ENCODE assay signal across 21 mouse cellular contexts in the genomic region with DNA sequence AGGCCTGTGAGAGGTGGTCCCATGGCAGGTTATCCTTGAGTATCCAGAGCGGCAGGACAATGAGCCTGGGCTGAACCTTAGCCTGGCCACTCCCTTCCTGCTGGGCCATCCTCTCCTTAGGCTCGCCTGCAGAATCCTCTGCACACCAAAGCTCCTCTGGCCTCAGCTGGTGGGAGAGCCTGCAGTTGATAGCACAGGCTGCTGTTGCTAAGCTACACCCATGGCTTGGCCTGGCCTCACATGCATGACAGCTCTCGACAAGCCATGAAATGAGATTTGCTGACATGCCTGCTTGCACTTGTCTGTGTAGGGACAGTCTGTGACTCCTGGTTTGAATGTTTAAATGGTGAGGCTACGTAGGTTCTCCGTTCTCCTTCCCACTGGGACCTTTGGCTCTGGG. TPM values are rescaled to one million over a fixed set of nuclear protein-coding genes. Genes with fewer than 3 reads are reported as not detected.
A peak's percentile ranks its signal among the peaks of the same experiment; 100 is the strongest.
DNase-seq lines count a peak whose midpoint lies in the region; ATAC-seq lines count a peak whose summit lies in the region.
"Had no signal": no experiment of that assay in that cellular context is flagged by ENCODE, and none has a peak within 500 bp of the region (broad histone marks: within the 10 kb centered on the region; RNA-seq: fewer than 3 reads in every experiment).

No protein-coding gene starts in this region.

- DNase-seq in neural tube, embryonic 11.5 days (ENCODE audit: low spot score), result peak; percentile 51
- no peak for DNase-seq in neural tube, embryonic 10.5 days (ENCODE audit: extremely low spot score, low spot score)
- DNase-seq in gastrocnemius, postnatal 25 days, result no peak
- no peak for DNase-seq in cerebellum, adult 11-12 months
- no peak for DNase-seq in thymus, adult 18-20 months
- DNase-seq: adrenal gland, adult 8-10 months; cerebellum, adult 9-10 months; heart, adult 11 months; thymus, adult 2 months had no signal

- H3K4me3 ChIP-seq in neural tube, embryonic 11.5 days (ENCODE audit: low read depth, low read length), result no peak overlapping the region
- H3K4me3 ChIP-seq in hindbrain, embryonic 13.5 days, result no peak overlapping the region
- no peak overlapping the region for H3K4me3 ChIP-seq in midbrain, embryonic 13.5 days (replicated peaks)
- H3K4me3 ChIP-seq: embryonic facial prominence, embryonic 12.5 days; heart, embryonic 15.5 days; limb, embryonic 13.5 days; liver, embryonic 15.5 days had no signal

- no peak for ATAC-seq in neural tube, embryonic 11.5 days (ENCODE audit: insufficient read depth, low FRiP score, low TSS enrichment)
- peak; percentile 67 for ATAC-seq in hindbrain, embryonic 13.5 days (ENCODE audit: low FRiP score)
- ATAC-seq in midbrain, embryonic 13.5 days, result peak; percentile 89
- ATAC-seq: CD4-positive, CD25-positive, alpha-beta regulatory T cell, adult 4 months had no signal

- no peaks in the 10 kb centered on the region for H3K36me3 ChIP-seq in neural tube, embryonic 11.5 days (ENCODE audit: control insufficient read depth, insufficient read depth, low read length)
- peaks cover 17% of the 10 kb centered on the region for H3K36me3 ChIP-seq in hindbrain, embryonic 13.5 days
- peaks cover 15% of the 10 kb centered on the region for H3K36me3 ChIP-seq in midbrain, embryonic 13.5 days
- H3K36me3 ChIP-seq: embryonic facial prominence, embryonic 12.5 days; heart, embryonic 15.5 days; limb, embryonic 13.5 days; liver, embryonic 15.5 days had no signal

- H3K9ac ChIP-seq in neural tube, embryonic 11.5 days (ENCODE audit: low read length), result no peak overlapping the region
- peak overlapping the region; percentile 39; the same call in 1 of the 2 replicates for H3K9ac ChIP-seq in hindbrain, embryonic 13.5 days
- H3K9ac ChIP-seq in midbrain, embryonic 13.5 days (replicated peaks), result 0 out of 2 replicates have a peak overlapping the region, but pooled peaks have one; percentile 11
- H3K9ac ChIP-seq: embryonic facial prominence, embryonic 12.5 days; heart, embryonic 15.5 days; limb, embryonic 13.5 days; liver, embryonic 15.5 days had no signal

- 54% methylated on average over 5 of the region's 5 CpGs for WGBS in neural tube, embryonic 11.5 days
- WGBS in hindbrain, embryonic 13.5 days, result 25% methylated on average over 5 of the region's 5 CpGs
- WGBS in midbrain, embryonic 13.5 days, result 11% methylated on average over 5 of the region's 5 CpGs

- peaks cover 3% of the 10 kb centered on the region for H3K4me1 ChIP-seq in neural tube, embryonic 11.5 days (ENCODE audit: control insufficient read depth, insufficient read depth, low read length)
- H3K4me1 ChIP-seq in hindbrain, embryonic 13.5 days (replicated peaks), result peaks cover 32% of the 10 kb centered on the region
- H3K4me1 ChIP-seq in midbrain, embryonic 13.5 days (replicated peaks), result peaks cover 40% of the 10 kb centered on the region
- H3K4me1 ChIP-seq: liver, embryonic 15.5 days had no signal

- no peak overlapping the region for H3K4me2 ChIP-seq in neural tube, embryonic 11.5 days (ENCODE audit: low read depth)
- no peak overlapping the region for H3K4me2 ChIP-seq in hindbrain, embryonic 13.5 days
- no peak overlapping the region for H3K4me2 ChIP-seq in midbrain, embryonic 13.5 days (replicated peaks)
- H3K4me2 ChIP-seq: embryonic facial prominence, embryonic 12.5 days; heart, embryonic 15.5 days; limb, embryonic 13.5 days; liver, embryonic 15.5 days had no signal

- H3K9me3 ChIP-seq in neural tube, embryonic 11.5 days (ENCODE audit: control insufficient read depth, low read length), result no peaks in the 10 kb centered on the region
- H3K9me3 ChIP-seq in hindbrain, embryonic 13.5 days, result no peaks in the 10 kb centered on the region; the same call in 1 of the 2 replicates
- H3K9me3 ChIP-seq in midbrain, embryonic 13.5 days, result no peaks in the 10 kb centered on the region; the same call in 1 of the 2 replicates
- H3K9me3 ChIP-seq: embryonic facial prominence, embryonic 12.5 days; heart, embryonic 15.5 days; liver, embryonic 15.5 days had no signal

- H3K27me3 ChIP-seq in neural tube, embryonic 11.5 days (ENCODE audit: control insufficient read depth, insufficient read depth, low read length), result no peaks in the 10 kb centered on the region
- peaks cover 3% of the 10 kb centered on the region; the same call in 1 of the 2 replicates for H3K27me3 ChIP-seq in hindbrain, embryonic 13.5 days
- peaks cover 21% of the 10 kb centered on the region for H3K27me3 ChIP-seq in midbrain, embryonic 13.5 days

- peak overlapping the region; percentile 60; the same call in 1 of the 2 replicates for H3K27ac ChIP-seq in neural tube, embryonic 11.5 days (ENCODE audit: low read depth, low read length)
- peak overlapping the region; percentile 81 for H3K27ac ChIP-seq in hindbrain, embryonic 13.5 days
- peak overlapping the region; percentile 67 for H3K27ac ChIP-seq in midbrain, embryonic 13.5 days
- H3K27ac ChIP-seq: embryonic facial prominence, embryonic 12.5 days; heart, embryonic 15.5 days; limb, embryonic 13.5 days; liver, embryonic 15.5 days had no signal

RNA-seq across cellular contexts. Expression of a gene that starts 22.0 kb away (rescaled TPM):
- polyA plus RNA-seq in neural tube, embryonic 11.5 days (2014; fragmentation: Nextera tagmentation; extraction: Ambion mirVana), result 39.2 and 46.3 TPM in 2 replicates
- 35.5 and 37.7 TPM in 2 replicates for polyA plus RNA-seq in hindbrain, embryonic 13.5 days (2015; fragmentation: Nextera tagmentation; extraction: Ambion mirVana)
- 37.8 and 47.6 TPM in 2 replicates for polyA plus RNA-seq in midbrain, embryonic 13.5 days (2015; fragmentation: Nextera tagmentation; extraction: Ambion mirVana)
- total RNA-seq in gastrocnemius, postnatal 25 days (2021), result under 1 TPM; 0.36 to 0.56 TPM
- polyA plus RNA-seq: CD4-positive, CD25-positive, alpha-beta regulatory T cell, adult 4 months had no signal

RNA-seq across cellular contexts. Expression of a gene that starts 32.6 kb away (rescaled TPM):
- 0.16 TPM in 1 of 2 replicates, not detected in the other for polyA plus RNA-seq in neural tube, embryonic 11.5 days (2014; fragmentation: Nextera tagmentation; extraction: Ambion mirVana)
- 0.78 and 1.2 TPM in 2 replicates for polyA plus RNA-seq in hindbrain, embryonic 13.5 days (2015; fragmentation: Nextera tagmentation; extraction: Ambion mirVana)
- polyA plus RNA-seq in midbrain, embryonic 13.5 days (2015; fragmentation: Nextera tagmentation; extraction: Ambion mirVana), result 1.5 and 1.7 TPM in 2 replicates
- not detected for total RNA-seq in gastrocnemius, postnatal 25 days (2021)
- total RNA-seq: adrenal gland, adult 8-10 months; gastrocnemius, adult 18-20 months; layer of hippocampus, adult 18-20 months; left cerebral cortex, adult 8-10 months; MEL had no signal
- polyA plus RNA-seq: CD4-positive, CD25-positive, alpha-beta regulatory T cell, adult 4 months; embryonic facial prominence, embryonic 12.5 days; heart, embryonic 15.5 days; kidney, embryonic 14.5 days; liver, embryonic 15.5 days had no signal
